Mouse (Mus musculus) skeletal muscle tissue, adult 2 months (tissue): ENCODE results near the gene Trip11.

Experiments used
- DNase-seq: peaks from one replicate; pipeline ENCODE4 v3.0.0-alpha.2; 2012; ENCODE audit warnings: low read depth, low spot score

Gene Trip11

GRCm38 (mm10) chr12:101897113-101897512 lies 16.0 kb downstream of the Trip11 start:
- no peak for DNase-seq

- no peak for DNase-seq
Observed at GRCm38 (mm10) chr12:101893296-101893695, 19.8 kb downstream of the Trip11 start.

GRCm38 (mm10) chr12:101892832-101893231 lies 20.2 kb downstream of the Trip11 start:
- DNase-seq = no peak

DNA sequence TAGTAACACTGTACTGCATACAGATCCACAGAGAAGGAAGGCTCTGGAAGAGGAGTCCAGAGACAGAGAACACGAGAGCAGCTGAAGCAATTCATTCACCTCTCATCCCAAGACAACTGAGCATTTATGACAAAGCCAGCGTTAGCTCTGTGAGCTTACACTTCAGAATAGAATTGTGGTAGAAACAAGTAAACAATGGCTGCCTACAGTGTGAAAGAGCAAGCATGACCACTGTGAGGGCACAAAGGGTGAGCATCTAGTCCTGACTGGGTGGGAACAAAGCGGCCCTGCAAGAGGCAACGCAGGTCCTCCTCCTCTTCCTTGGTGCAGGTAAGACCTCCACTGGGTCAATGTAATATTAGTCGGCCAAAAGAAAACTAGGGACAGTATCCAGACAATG lies 22.0 kb downstream of the Trip11 start:
- DNase-seq = no peak

GRCm38 (mm10) chr12:101889351-101889750 lies 23.7 kb downstream of the Trip11 start:
- no peak for DNase-seq

DNA sequence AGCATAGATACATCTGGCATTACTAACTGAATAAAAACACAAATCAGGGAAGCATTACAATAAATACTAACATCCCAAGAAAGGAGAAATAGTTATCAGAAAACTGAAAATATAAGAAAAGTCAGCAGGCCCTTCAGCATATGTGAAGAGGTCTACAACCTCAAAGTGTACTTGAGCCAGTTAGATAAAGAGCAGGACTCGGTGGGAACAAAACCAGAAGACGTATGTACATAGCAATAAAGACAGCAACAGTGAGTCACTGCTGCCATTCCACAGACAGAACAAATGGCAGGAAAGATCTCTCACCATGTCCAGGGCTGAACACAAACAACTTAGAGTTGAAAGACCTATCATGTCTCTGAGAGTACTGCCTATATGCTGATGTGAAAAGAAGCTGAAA lies 24.8 kb downstream of the Trip11 start:
- DNase-seq = no peak

- no peak for DNase-seq
Observed at GRCm38 (mm10) chr12:101884926-101885325, 28.1 kb downstream of the Trip11 start.

DNA sequence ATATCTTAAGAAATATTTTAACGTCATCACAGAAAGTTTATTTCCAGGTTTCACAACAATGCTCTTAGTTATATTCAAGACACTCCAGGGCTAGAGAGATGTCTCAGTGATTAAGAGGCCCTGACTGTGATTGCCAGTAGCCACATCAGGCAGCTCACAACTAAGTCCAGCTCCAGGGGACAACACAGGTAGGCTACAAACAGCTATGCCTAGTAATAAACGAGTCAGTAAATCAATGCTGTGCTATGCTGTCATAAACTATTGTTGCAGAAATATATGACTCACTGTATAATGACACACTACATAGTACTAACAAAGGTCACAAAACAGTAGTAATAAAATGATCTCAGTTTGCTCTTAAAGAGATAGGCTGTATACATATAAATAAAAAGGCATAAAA lies 36.7 kb downstream of the Trip11 start:
- no peak for DNase-seq

GRCm38 (mm10) chr12:101875107-101875506 lies 38.0 kb downstream of the Trip11 start:
- DNase-seq = peak; percentile 14

GRCm38 (mm10) chr12:101862286-101862964 lies 50.6 kb downstream of the Trip11 start:
- DNase-seq = no peak

DNA sequence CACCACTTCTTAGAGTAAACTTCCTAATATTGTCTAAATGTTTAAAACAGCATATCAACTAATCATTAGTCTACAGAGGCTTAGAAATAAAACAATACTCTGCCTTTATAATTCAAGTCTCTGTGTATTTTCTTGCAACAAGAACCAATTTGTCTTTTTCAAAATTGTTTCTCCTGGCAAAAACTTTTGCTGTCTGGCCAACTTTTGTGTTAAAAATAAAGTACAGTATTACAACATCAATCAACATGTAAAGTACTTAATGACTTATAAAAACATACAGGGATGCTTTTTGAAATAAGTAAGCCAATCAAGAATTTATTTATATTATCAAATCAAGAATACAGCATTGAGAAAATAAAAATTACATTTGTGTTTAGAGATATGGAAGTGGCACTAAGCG lies 52.8 kb downstream of the Trip11 start:
- no peak for DNase-seq

GRCm38 (mm10) chr12:101858011-101858410 lies 55.1 kb downstream of the Trip11 start:
- DNase-seq = no peak

- DNase-seq = no peak
Observed at GRCm38 (mm10) chr12:101854336-101854735, 58.7 kb downstream of the Trip11 start.

DNA sequence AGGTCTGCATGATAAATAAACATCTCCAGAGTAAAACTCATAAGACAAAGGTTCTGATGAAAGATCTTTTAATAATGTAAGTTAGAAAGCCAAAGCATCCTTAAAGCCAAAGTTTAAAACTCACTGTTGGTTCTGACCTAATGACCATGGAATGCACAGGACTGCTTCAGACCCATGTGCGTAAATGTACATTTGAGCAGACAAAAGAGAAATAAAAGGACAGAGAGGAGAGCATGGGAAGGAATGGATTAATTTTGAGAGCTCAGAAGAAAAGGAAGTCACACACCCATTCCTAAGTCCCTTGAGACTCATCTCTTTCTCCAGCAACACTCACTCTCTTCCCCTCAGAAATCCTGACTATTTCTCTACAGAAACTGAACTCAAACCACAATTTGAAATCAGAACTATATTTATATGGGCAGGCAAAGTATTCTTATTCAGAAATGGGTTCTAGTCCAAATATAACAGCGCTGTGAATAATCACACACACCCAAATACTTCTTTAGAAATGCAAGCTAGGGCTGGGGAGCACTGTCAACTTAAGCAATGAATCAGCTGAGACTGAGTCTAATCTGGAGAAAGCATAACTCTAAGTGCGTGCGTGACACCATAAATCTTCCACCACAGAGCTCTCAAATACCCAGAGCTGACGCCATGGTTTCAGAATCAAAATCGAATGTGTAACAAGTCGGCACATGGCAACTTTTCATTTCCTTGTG lies 61.1 kb downstream of the Trip11 start:
- DNase-seq = peak; percentile 26

DNA sequence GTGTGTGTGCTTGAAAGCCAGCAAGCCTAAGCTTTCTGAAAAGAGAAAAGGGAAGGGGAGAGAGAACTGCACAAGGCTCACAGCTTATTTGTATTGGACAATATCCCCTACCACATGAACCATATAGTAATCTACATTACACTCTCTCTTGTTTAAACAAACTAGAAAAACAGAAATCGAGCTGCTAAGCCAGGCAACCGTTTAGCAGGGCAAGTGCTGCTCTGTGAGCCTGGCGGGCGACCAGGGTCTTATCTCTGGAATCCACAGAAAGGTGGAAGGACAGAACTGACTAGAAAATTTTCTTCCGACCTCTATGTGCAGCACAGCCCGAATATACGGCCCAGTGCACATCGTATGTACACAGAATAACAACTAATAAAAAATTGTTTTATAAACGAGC lies 61.8 kb downstream of the Trip11 start:
- DNase-seq = no peak

DNA sequence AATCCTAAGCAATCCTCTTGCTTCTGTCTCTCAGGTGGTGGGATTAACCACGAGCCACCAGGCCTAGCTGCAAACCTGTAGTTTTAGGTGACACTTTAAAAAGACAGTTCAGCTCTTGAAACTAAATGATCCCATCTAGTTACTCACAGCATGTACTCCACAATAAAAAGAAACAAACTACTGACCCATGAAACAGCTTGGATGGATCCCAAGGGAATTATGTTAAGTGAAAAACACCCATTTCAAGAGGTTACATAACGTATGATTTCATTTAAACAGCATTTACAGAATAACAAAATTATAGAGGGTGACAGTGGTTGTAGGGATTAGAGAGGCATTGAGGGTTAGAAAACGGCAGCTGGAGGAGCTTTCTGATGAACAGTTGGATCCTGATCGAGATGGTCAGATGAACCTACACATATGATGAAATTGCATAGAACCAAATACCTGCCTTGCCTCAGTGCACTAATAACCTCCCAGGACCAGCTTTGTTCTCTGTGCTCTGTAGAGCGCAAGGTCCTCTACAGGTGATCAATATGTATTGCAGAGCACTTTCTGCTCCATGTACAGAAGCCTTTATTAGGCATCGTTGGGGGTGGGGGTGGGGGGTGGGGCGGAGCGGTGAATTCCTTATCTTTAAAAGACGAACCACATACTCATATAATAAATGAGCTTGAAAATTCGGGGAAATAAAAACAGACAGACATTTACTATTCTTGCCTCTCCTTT lies 76.4 kb downstream of the Trip11 start:
- DNase-seq = no peak

DNA sequence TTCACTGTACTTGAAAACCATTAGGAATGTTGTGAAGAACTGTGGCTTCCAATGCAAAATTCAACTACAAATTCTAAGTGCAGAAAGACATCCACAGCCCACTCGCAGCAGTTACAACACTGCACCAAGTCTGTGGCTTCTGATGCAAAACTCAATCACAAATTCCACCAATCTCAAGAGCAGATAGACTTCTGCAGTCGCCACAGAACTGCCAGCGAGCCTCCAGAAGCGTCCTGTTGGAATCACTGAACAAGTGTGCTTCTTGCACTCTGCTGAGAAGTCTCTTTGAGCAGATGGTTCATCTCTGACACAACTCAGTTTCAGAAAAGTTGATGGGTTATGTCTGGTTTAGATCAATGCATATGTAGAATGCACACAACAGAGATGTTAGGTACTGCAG lies 78.4 kb downstream of the Trip11 start:
- DNase-seq = no peak

GRCm38 (mm10) chr12:101833776-101834175 lies 79.3 kb downstream of the Trip11 start:
- DNase-seq = no peak

GRCm38 (mm10) chr12:101833115-101833506 lies 80.0 kb downstream of the Trip11 start:
- no peak for DNase-seq

GRCm38 (mm10) chr12:101832179-101833114 lies 80.6 kb downstream of the Trip11 start:
- no peak for DNase-seq

- no peak for DNase-seq
Observed at GRCm38 (mm10) chr12:101831221-101831620, 81.8 kb downstream of the Trip11 start.

DNA sequence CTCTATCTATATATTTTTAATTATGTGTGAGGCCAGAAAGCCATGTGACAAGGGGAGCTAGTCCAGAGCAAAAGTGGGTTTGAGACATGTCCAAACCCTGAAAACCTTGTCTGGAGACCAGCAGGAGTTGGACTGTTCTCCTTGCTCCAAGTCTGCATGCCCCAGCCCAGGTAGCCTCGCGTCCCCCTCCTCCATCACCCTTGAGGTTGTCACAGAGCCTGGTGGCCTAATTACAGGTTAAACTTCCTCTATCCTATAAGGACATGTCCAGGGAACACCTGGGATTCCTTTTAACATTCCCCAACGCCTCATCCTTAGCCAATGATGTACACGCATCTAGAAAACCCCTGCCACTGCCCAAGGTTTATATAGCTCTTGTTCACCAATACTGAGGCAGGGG lies 89.9 kb downstream of the Trip11 start:
- no peak for DNase-seq
